Mouse (Mus musculus): ENCODE data around the gene Tgfbr3l. TPM values are rescaled to one million over a fixed set of nuclear protein-coding genes. Genes with fewer than 3 reads are reported as not detected.

The Tgfbr3l gene
- total and polyA plus RNA-seq, 2 experiments: 4.2 to 35.1 TPM

- Histone ChIP-seq H3K36me3 (ENCODE audit: control insufficient read depth, insufficient read depth, low read length) (peaks cover 5% of the 10 kb centered on the region), H3K9ac (ENCODE audit: low read depth, low read length) (no peak overlapping the region), H3K27me3 (ENCODE audit: control insufficient read depth, insufficient read depth, low read length) (no peaks in the 10 kb centered on the region), H3K79me2 (ENCODE audit: control insufficient read depth, insufficient read depth, low read length) (no peaks in the 10 kb centered on the region), H3K4me3 (ENCODE audit: insufficient read depth, low read depth, low read length) (no peak overlapping the region), H3K27ac (replicated peaks; ENCODE audit: insufficient read depth, low read depth, low read length) (no peak overlapping the region), H3K4me1 (ENCODE audit: control insufficient read depth, insufficient read depth, low read length) (peaks cover 8% of the 10 kb centered on the region)
- 94% methylated on average over 4 of the region's 4 CpGs for WGBS
- TF ChIP-seq POLR2A (IDR thresholded peaks at IDR 0.05; ENCODE audit: extremely low read depth, insufficient read depth, low read length) (no peak), CTCF (IDR thresholded peaks at IDR 0.05; ENCODE audit: low read depth, low read length) (no peak)
- DNase-seq (ENCODE audit: extremely low read depth, low read depth, low spot score): no peak
These were observed 9.3 kb downstream of the Tgfbr3l start for GRCm38 (mm10) chr8:4257350-4257749.

GRCm38 (mm10) chr8:4258233-4258632 lies 10.2 kb downstream of the Tgfbr3l start:
- peaks cover 5% of the 10 kb centered on the region for H3K36me3 ChIP-seq (ENCODE audit: control insufficient read depth, insufficient read depth, low read length)
- H3K27ac ChIP-seq (replicated peaks; ENCODE audit: insufficient read depth, low read depth, low read length): no peak overlapping the region
- TF ChIP-seq CTCF (IDR thresholded peaks at IDR 0.05; ENCODE audit: low read depth, low read length) (peak; percentile 84), POLR2A (IDR thresholded peaks at IDR 0.05; ENCODE audit: extremely low read depth, insufficient read depth, low read length) (no peak)
- DNase-seq (ENCODE audit: extremely low read depth, low read depth, low spot score): no peak
- peak overlapping the region; percentile 33; the same call in 1 of the 2 replicates for H3K4me3 ChIP-seq (ENCODE audit: insufficient read depth, low read depth, low read length)
- 10% methylated on average over 35 of the region's 35 CpGs for WGBS
- peaks cover 5% of the 10 kb centered on the region for H3K4me1 ChIP-seq (ENCODE audit: control insufficient read depth, insufficient read depth, low read length)
- no peaks in the 10 kb centered on the region for H3K27me3 ChIP-seq (ENCODE audit: control insufficient read depth, insufficient read depth, low read length)
- no peak overlapping the region for H3K9ac ChIP-seq (ENCODE audit: low read depth, low read length)
- H3K79me2 ChIP-seq (ENCODE audit: control insufficient read depth, insufficient read depth, low read length): no peaks in the 10 kb centered on the region

DNA sequence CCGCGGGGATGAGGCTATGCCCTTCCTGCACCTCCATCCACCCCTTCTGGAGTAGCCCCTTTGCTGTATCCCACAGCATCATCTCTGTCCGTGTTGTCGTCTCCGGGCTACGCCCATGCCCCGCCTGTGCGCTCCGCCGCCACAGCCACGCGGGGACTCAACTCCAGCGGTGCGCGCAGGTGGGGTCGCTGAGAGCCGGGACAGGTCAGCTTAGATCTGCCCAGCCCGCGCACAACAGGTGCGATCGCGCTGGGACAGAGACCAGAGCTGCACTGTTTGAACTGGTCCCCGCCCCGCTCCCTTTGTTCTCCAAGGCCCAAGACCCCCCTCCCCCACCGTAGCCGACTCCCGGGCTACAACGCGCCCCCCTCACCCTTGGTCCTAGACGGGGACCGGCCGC lies 10.7 kb downstream of the Tgfbr3l start:
- no peak for DNase-seq (ENCODE audit: extremely low read depth, low read depth, low spot score)
- Histone ChIP-seq H3K4me1 (ENCODE audit: control insufficient read depth, insufficient read depth, low read length) (peaks cover 5% of the 10 kb centered on the region), H3K4me3 (ENCODE audit: insufficient read depth, low read depth, low read length) (peak overlapping the region; percentile 33; the same call in 1 of the 2 replicates), H3K79me2 (ENCODE audit: control insufficient read depth, insufficient read depth, low read length) (no peaks in the 10 kb centered on the region), H3K36me3 (ENCODE audit: control insufficient read depth, insufficient read depth, low read length) (peaks cover 5% of the 10 kb centered on the region), H3K27ac (replicated peaks; ENCODE audit: insufficient read depth, low read depth, low read length) (no peak overlapping the region), H3K27me3 (ENCODE audit: control insufficient read depth, insufficient read depth, low read length) (no peaks in the 10 kb centered on the region), H3K9ac (ENCODE audit: low read depth, low read length) (no peak overlapping the region)
- WGBS: 1% methylated on average over 32 of the region's 32 CpGs
- no peak for TF ChIP-seq POLR2A (IDR thresholded peaks at IDR 0.05; ENCODE audit: extremely low read depth, insufficient read depth, low read length)
- TF ChIP-seq CTCF (IDR thresholded peaks at IDR 0.05; ENCODE audit: low read depth, low read length): no peak

DNA sequence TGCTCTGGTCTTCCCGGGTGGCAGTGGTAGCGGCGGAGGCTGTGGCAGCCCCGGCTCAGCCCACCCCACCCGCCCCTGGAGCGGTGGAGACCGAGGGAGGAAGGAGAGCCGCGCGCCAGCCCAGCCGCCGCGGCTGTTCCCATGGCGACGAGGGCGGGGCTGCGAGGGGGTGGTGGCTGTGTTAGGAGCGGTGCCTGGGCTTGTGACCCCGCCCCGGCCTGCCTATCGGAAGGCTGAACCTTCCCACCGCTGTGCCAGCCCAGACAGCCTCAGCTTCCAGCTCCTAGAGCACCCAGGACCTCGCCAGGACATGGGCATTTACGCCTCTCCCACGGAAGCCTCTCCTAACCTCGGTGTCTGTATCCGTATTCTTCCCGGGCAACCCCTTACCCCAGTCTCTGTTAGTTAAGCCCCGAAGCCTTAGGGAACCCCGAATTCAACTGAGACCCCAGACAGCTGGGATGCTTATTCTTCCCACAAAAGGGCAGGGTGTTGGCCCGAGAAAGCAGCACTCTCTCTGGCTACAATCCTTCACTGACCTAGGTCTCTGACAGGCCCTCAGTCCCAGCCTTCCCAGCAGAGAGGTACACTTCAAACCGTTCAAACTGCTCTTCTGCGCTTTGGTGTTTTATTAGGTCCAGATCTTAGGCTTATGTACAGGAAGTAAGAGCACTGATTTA lies 11.3 kb downstream of the Tgfbr3l start, which contains the start of gene Ctxn1:
Gene Ctxn1, minus strand, starts transcription at position 150 of the 680 bp plus-strand sequence.
- Histone ChIP-seq H3K79me2 (ENCODE audit: control insufficient read depth, insufficient read depth, low read length) (no peaks in the 10 kb centered on the region), H3K36me3 (ENCODE audit: control insufficient read depth, insufficient read depth, low read length) (peaks cover 5% of the 10 kb centered on the region), H3K27me3 (ENCODE audit: control insufficient read depth, insufficient read depth, low read length) (no peaks in the 10 kb centered on the region), H3K27ac (replicated peaks; ENCODE audit: insufficient read depth, low read depth, low read length) (no peak within 1 kb of the TSS), H3K4me3 (ENCODE audit: insufficient read depth, low read depth, low read length) (peak within 1 kb of the TSS; percentile 33; the same call in 1 of the 2 replicates), H3K9ac (ENCODE audit: low read depth, low read length) (no peak within 1 kb of the TSS), H3K4me1 (ENCODE audit: control insufficient read depth, insufficient read depth, low read length) (peaks cover 3% of the 10 kb centered on the region; the same call in 1 of the 2 replicates)
- 12% methylated on average over 26 of the region's 33 CpGs for WGBS
- TF ChIP-seq POLR2A (IDR thresholded peaks at IDR 0.05; ENCODE audit: extremely low read depth, insufficient read depth, low read length) (no peak), CTCF (IDR thresholded peaks at IDR 0.05; ENCODE audit: low read depth, low read length) (no peak)
- DNase-seq (ENCODE audit: extremely low read depth, low read depth, low spot score): peak; percentile 68

- H3K36me3 ChIP-seq (ENCODE audit: control insufficient read depth, insufficient read depth, low read length): peaks cover 5% of the 10 kb centered on the region
- TF ChIP-seq CTCF (IDR thresholded peaks at IDR 0.05; ENCODE audit: low read depth, low read length) (no peak), POLR2A (IDR thresholded peaks at IDR 0.05; ENCODE audit: extremely low read depth, insufficient read depth, low read length) (no peak)
- DNase-seq (ENCODE audit: extremely low read depth, low read depth, low spot score): no peak
- H3K9ac ChIP-seq (ENCODE audit: low read depth, low read length): no peak overlapping the region
- no peaks in the 10 kb centered on the region for H3K79me2 ChIP-seq (ENCODE audit: control insufficient read depth, insufficient read depth, low read length)
- H3K27ac ChIP-seq (replicated peaks; ENCODE audit: insufficient read depth, low read depth, low read length): no peak overlapping the region
- WGBS: 92% methylated on average over 4 of the region's 4 CpGs
- no peak overlapping the region for H3K4me3 ChIP-seq (ENCODE audit: insufficient read depth, low read depth, low read length)
- H3K4me1 ChIP-seq (ENCODE audit: control insufficient read depth, insufficient read depth, low read length): 0 out of 2 replicates have a peak, but pooled peaks cover 3% of the 10 kb centered on the region
- H3K27me3 ChIP-seq (ENCODE audit: control insufficient read depth, insufficient read depth, low read length): no peaks in the 10 kb centered on the region
These were observed 11.8 kb downstream of the Tgfbr3l start for GRCm38 (mm10) chr8:4259805-4260170.

Measured in liver, adult 2 months (tissue).